Mouse (Mus musculus) embryonic facial prominence, embryonic 13.5 days (tissue): ENCODE data around the gene Nploc4. TPM values are rescaled to one million over a fixed set of nuclear protein-coding genes. Genes with fewer than 3 reads are reported as not detected.
A peak's percentile ranks its signal among the peaks of the same experiment; 100 is the strongest.

Experiments
- ATAC-seq: fragments of 200-750 bp; cut with Nextera tagmentation; 2 replicates; pipeline ENCODE4 v1.8.0; 2017; ENCODE audit warnings: low read depth; ENCODE audit not compliant: insufficient number of reproducible peaks, insufficient read depth, low FRiP score, low TSS enrichment
- H3K27ac ChIP-seq: fragments of 300-500 bp; sonication (generic); 2 replicates; pipeline ENCODE4 v1.5.1; 2015; ENCODE audit warnings: moderate library complexity, mild to moderate bottlenecking, inconsistent platforms
- H3K27me3 ChIP-seq: fragments of 300-500 bp; sonication (generic); 2 replicates; pipeline ENCODE4 v1.6.1; 2015; ENCODE audit warnings: mild to moderate bottlenecking, inconsistent platforms
- H3K36me3 ChIP-seq: fragments of 300-500 bp; sonication (generic); 2 replicates; pipeline ENCODE4 v1.6.1; 2015; ENCODE audit warnings: mild to moderate bottlenecking, inconsistent platforms
- H3K4me1 ChIP-seq: fragments of 300-500 bp; sonication (generic); 2 replicates; pipeline ENCODE4 v1.6.1; 2015; ENCODE audit warnings: inconsistent platforms
- H3K4me2 ChIP-seq: fragments of 300-500 bp; sonication (generic); 2 replicates; pipeline ENCODE4 v1.6.1; 2015; ENCODE audit warnings: moderate library complexity, mild to moderate bottlenecking, inconsistent platforms
- H3K4me3 ChIP-seq: fragments of 300-500 bp; sonication (generic); 2 replicates; pipeline ENCODE4 v1.5.1; 2015; ENCODE audit warnings: mild to moderate bottlenecking, inconsistent platforms
- H3K9ac ChIP-seq: fragments of 300-500 bp; sonication (generic); 2 replicates; pipeline ENCODE4 v1.6.1; 2015; ENCODE audit warnings: mild to moderate bottlenecking, inconsistent platforms
- H3K9me3 ChIP-seq: fragments of 300-500 bp; sonication (generic); 2 replicates; pipeline ENCODE4 v1.6.1; 2016; ENCODE audit warnings: inconsistent platforms
- WGBS: fragments of 180-500 bp; shearing (Covaris S2); methylation state at CpG from one replicate; pipeline ENCODE4 v1.1.7; 2015; ENCODE audit warnings: mixed read lengths; 5-methylcytosine and 5-hydroxymethylcytosine counted together
- polyA plus RNA-seq: library from polyadenylated mRNA; unstranded; fragments of >200 nt; fragmentation: Nextera tagmentation; extraction: Ambion mirVana; gene quantifications from 2 replicates; pipeline ENCODE4 v1.2.1, GENCODE M21; 2015

The Nploc4 gene
- polyA plus RNA-seq, 1 experiment from 2014 or later: 37.4 TPM

DNA sequence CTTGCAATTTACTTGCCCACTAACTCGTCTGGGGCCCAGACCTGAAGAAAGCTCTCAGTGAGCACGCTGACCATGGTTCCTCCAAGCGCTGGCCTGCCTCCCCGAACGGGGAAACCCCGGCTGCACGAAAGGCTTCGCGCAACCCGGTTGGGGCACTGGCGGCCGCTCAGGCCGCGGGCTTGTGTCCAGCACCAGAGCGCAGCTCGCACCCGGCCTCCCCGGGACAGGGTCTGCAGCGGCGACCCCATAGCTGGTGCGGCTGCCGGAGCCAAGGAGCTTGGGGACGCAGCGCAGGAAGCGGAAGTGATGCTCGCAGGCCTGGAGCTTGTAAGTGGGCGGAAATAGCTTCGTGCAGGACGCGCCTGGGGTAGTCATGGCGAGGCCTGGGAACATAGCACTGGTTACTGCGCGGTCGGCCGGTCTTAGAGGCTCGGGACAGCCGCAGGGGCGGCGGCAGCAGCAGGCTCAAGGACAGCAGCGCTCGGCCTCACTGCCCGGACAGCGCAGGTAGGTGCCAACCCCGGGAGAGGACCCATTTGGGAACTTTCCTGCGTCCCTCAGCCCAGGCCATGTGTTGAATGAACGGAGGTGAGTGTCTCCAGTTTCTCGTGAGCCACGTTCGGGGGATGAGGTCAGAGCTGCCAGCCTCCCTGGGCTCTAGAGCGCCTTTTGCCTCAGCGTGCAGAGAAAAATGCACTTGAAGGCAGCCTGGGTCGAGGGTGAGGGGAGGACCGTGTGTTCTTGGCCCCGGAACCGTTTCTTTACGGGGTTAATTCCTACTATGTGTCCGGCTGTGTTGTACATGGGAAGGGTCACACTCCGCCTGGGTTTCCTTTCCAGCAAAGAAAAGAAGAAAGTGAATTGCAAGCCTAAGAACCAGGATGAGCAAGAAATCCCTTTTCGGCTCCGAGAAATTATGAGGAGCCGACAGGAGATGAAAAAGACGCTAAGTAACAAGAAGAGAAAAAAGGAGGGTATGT is 20.6 kb upstream of the Nploc4 start, which contains the start of the genes Oxld1 and Ccdc137:
Gene Oxld1 (minus strand): TSS at position 297 of the 980 bp plus-strand sequence.
Gene Ccdc137 (plus strand): TSS at position 344 of the 980 bp plus-strand sequence.
- no peaks in the 10 kb centered on the region for H3K9me3 ChIP-seq
- WGBS: 4% methylated on average over 62 of the region's 62 CpGs
- H3K27me3 ChIP-seq: no peaks in the 10 kb centered on the region
- peak; percentile 70; the same call in 1 of the 2 replicates for ATAC-seq
- H3K4me2 ChIP-seq: peak within 1 kb of the TSS; percentile 91
- H3K27ac ChIP-seq: peak within 1 kb of the TSS; percentile 82
- H3K36me3 ChIP-seq: peaks cover 48% of the 10 kb centered on the region
- peak within 1 kb of the TSS; percentile 91 for H3K4me3 ChIP-seq
- peak within 1 kb of the TSS; percentile 97 for H3K9ac ChIP-seq
- peaks cover 21% of the 10 kb centered on the region for H3K4me1 ChIP-seq

- no peaks in the 10 kb centered on the region for H3K27me3 ChIP-seq
- WGBS: 33% methylated on average over 14 of the region's 14 CpGs
- no peak for ATAC-seq
- H3K9ac ChIP-seq: peak overlapping the region; percentile 97
- H3K4me1 ChIP-seq: peaks cover 21% of the 10 kb centered on the region
- no peaks in the 10 kb centered on the region for H3K9me3 ChIP-seq
- peak overlapping the region; percentile 82 for H3K27ac ChIP-seq
- peaks cover 41% of the 10 kb centered on the region for H3K36me3 ChIP-seq
- peak overlapping the region; percentile 91 for H3K4me3 ChIP-seq
- peak overlapping the region; percentile 91 for H3K4me2 ChIP-seq
Observed at GRCm38 (mm10) chr11:120457370-120457769, 19.9 kb upstream of the Nploc4 start.

GRCm38 (mm10) chr11:120455413-120455812 is 17.9 kb upstream of the Nploc4 start:
- ATAC-seq: no peak
- Histone ChIP-seq H3K27me3 (no peaks in the 10 kb centered on the region), H3K27ac (no peak overlapping the region), H3K9me3 (no peaks in the 10 kb centered on the region), H3K4me3 (no peak overlapping the region), H3K4me1 (peaks cover 21% of the 10 kb centered on the region), H3K9ac (no peak overlapping the region), H3K36me3 (peaks cover 23% of the 10 kb centered on the region), H3K4me2 (no peak overlapping the region)
- 93% methylated on average over 7 of the region's 7 CpGs for WGBS

DNA sequence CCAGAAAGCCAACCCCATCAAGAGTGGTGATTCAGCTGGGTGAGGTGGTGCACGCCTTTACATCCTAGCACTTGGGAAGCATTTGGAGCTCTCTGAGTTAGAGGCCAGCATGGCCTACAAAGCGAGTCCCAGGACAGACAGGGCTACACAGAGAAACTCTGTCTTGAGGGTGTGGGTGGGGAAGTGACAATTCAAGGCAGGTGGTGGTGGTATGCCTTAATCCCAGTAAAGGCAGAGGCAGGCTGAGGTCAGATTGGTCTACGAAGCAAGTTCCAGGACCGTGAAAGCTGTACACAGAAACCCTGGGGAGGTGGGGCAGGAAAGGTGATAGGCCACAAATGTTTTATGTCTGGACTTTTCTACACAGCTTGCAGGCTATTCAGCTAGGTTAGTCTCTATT is 17.5 kb upstream of the Nploc4 start:
- H3K36me3 ChIP-seq: peaks cover 20% of the 10 kb centered on the region
- no peak overlapping the region for H3K4me2 ChIP-seq
- no peak overlapping the region for H3K4me3 ChIP-seq
- peaks cover 21% of the 10 kb centered on the region for H3K4me1 ChIP-seq
- H3K27me3 ChIP-seq: no peaks in the 10 kb centered on the region
- 83% methylated on average over 4 of the region's 4 CpGs for WGBS
- H3K9ac ChIP-seq: no peak overlapping the region
- no peaks in the 10 kb centered on the region for H3K9me3 ChIP-seq
- no peak overlapping the region for H3K27ac ChIP-seq
- no peak for ATAC-seq

DNA sequence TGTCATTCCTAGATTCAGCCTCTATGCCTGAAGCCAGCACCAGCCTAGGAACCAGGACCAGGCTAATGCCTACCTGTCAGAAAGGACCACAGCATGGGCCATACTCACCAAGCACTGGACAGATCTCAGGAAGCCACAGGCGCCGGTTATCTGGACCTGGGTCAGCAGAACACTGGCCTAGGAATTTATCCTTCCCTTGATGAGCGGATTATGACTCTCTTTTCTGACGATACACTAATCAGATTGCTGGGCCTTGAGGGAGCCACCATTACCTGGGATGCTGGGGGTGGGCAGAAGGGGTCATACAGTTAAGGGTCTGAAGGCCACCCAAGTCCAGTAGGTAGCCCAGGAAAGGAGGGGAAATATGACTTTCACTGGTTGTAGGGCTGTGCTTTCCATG is 15.8 kb upstream of the Nploc4 start, which contains the start of gene Pde6g:
Gene Pde6g (minus strand): TSS at position 195 of the 400 bp plus-strand sequence.
- H3K4me3 ChIP-seq: no peak within 1 kb of the TSS
- ATAC-seq: no peak
- peaks cover 10% of the 10 kb centered on the region; the same call in 1 of the 2 replicates for H3K36me3 ChIP-seq
- H3K27ac ChIP-seq: no peak within 1 kb of the TSS
- H3K9ac ChIP-seq: peak within 1 kb of the TSS; percentile 32; the same call in 1 of the 2 replicates
- H3K4me2 ChIP-seq: no peak within 1 kb of the TSS
- 89% methylated on average over 4 of the region's 4 CpGs for WGBS
- H3K9me3 ChIP-seq: no peaks in the 10 kb centered on the region
- peaks cover 9% of the 10 kb centered on the region for H3K4me1 ChIP-seq
- H3K27me3 ChIP-seq: no peaks in the 10 kb centered on the region

GRCm38 (mm10) chr11:120452246-120452645 is 14.7 kb upstream of the Nploc4 start:
- 66% methylated on average over 3 of the region's 3 CpGs for WGBS
- ATAC-seq: no peak
- H3K4me3 ChIP-seq: no peak overlapping the region

DNA sequence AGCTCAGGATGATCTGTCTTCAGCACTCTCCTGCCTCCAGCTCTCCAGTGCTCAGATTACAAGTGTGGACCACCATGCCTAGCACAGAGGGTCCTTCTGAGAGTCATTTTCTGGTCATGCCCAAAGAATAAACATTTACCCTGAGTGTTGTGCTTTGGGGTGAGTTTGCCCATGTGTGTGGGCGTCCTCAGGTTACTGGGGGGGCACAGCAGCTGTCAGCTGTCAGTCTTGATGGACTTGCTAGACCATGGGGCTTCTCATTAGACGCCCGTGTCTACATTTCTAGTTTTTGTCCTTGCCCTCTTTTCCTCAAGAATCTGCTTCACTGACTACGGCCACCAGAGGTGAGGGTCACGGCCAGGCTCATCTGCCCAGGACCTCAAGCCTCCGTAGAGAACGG is 9.7 kb upstream of the Nploc4 start:
- Histone ChIP-seq H3K36me3 (no peaks in the 10 kb centered on the region), H3K9me3 (no peaks in the 10 kb centered on the region), H3K9ac (no peak overlapping the region), H3K27me3 (no peaks in the 10 kb centered on the region), H3K4me3 (no peak overlapping the region), H3K4me2 (no peak overlapping the region), H3K27ac (no peak overlapping the region), H3K4me1 (no peaks in the 10 kb centered on the region)
- 77% methylated on average over 7 of the region's 7 CpGs for WGBS
- no peak for ATAC-seq

More at GRCm38 (mm10) chr11:120452246-120452645, 14.7 kb upstream of the Nploc4 start:
- peaks cover 6% of the 10 kb centered on the region for H3K4me1 ChIP-seq
- no peaks in the 10 kb centered on the region for H3K27me3 ChIP-seq
- no peak overlapping the region for H3K27ac ChIP-seq
- no peak overlapping the region for H3K9ac ChIP-seq
- H3K36me3 ChIP-seq: peaks cover 10% of the 10 kb centered on the region; the same call in 1 of the 2 replicates
- H3K4me2 ChIP-seq: no peak overlapping the region
- H3K9me3 ChIP-seq: no peaks in the 10 kb centered on the region

DNA sequence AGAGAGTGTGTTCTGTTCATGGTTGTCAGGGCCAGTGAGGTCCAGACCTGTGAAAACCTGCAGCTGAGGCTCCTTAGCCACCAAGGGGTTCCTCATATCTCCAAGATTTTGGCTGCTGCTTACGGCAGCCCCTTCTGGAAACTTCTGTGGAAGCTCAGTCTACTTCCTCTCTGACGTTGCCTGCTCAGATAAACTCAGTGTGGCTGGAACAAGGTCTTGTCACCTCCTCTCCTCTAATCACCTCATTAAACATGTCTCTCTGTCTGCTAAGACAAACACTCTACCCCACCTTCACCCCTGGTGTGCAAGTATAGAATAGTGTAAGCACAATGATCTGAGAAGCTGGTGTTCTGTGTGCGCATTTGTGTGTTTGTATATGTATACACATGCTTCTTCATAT is 8.0 kb upstream of the Nploc4 start:
- Histone ChIP-seq H3K4me3 (no peak overlapping the region), H3K4me2 (no peak overlapping the region), H3K27ac (no peak overlapping the region), H3K9ac (no peak overlapping the region), H3K9me3 (no peaks in the 10 kb centered on the region), H3K4me1 (no peaks in the 10 kb centered on the region), H3K27me3 (no peaks in the 10 kb centered on the region), H3K36me3 (no peaks in the 10 kb centered on the region)
- 75% methylated on average over 3 of the region's 3 CpGs for WGBS
- no peak for ATAC-seq

DNA sequence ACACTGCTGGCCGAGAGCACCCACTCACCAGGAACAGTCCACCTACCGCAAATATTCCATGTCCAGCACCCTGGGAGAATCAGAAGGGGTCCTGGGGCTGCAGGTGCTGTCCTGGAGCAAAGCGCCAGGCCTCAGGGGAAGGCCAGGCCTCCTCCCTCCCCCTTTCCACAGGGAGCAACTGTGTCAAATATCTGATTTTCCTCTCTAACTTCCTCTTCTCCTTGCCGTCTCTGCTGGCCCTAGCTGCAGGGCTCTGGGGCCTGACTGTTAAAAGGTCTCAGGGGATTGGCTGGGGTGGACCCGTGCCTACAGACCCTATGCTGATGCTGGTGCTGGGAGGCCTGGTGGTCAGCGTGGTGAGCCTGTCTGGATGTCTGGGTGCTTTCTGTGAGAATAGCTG is 6.6 kb upstream of the Nploc4 start:
- no peaks in the 10 kb centered on the region for H3K36me3 ChIP-seq
- H3K27me3 ChIP-seq: no peaks in the 10 kb centered on the region
- no peak overlapping the region for H3K27ac ChIP-seq
- WGBS: 59% methylated on average over 6 of the region's 6 CpGs
- no peak overlapping the region for H3K4me3 ChIP-seq
- no peak overlapping the region for H3K4me2 ChIP-seq
- no peaks in the 10 kb centered on the region for H3K4me1 ChIP-seq
- no peaks in the 10 kb centered on the region for H3K9me3 ChIP-seq
- ATAC-seq: no peak
- H3K9ac ChIP-seq: 0 out of 2 replicates have a peak overlapping the region, but pooled peaks have one; percentile 22

DNA sequence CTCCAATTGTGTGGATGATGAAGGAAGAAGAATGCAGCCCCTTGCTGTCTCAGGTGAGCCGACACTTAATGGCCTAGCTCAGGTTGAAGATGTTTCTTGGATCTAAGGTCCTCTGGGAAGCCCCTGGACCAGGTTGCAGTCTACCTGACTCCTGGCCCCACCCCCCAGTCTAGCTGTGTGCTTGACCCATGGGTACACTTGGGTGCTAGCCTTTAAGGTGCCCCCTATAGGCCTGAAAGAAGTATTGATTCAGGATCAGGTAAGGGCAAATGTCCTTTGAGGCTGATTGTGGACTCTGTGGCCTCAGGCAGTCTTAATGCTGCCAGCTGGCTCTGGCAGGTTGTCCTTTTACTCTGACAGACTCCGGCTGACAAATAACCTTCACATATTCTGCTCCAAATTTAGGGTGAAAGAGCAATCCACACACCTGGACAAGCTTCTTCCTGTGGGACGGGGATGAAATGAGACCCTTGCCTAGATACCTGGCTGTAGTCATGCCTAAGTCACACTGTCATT is 5.3 kb upstream of the Nploc4 start:
- Histone ChIP-seq H3K9me3 (no peaks in the 10 kb centered on the region), H3K4me3 (no peak overlapping the region), H3K9ac (no peak overlapping the region), H3K4me1 (no peaks in the 10 kb centered on the region), H3K27ac (no peak overlapping the region), H3K36me3 (no peaks in the 10 kb centered on the region), H3K27me3 (no peaks in the 10 kb centered on the region), H3K4me2 (no peak overlapping the region)
- WGBS: 78% methylated on average over 3 of the region's 3 CpGs
- ATAC-seq: no peak

DNA sequence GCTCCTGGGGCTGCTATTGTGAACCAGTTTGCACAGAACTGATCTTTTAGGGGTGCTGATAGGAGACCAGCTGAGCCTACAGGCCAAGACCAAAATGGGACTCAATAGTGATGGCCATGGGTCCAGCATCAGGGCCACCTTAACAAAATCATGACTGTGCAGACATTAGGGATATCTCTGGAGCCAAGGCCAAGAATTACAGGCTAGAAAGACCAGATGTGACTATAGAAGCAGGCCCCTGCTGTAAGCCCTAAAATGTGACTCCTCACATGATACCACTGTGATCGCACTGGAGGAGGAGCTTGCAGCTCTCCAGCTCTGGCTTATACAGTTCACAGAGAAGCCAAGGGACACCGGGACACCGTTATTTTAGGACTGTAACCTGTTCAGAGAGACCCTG is 4.8 kb upstream of the Nploc4 start, which contains the start of gene Tspan10:
Gene Tspan10 (plus strand): TSS at position 301 of the 400 bp plus-strand sequence.
- no peaks in the 10 kb centered on the region for H3K27me3 ChIP-seq
- 89% methylated on average over 3 of the region's 3 CpGs for WGBS

More for the DNA sequence above, 4.8 kb upstream of the Nploc4 start, which contains the start of gene Tspan10:
- ATAC-seq: no peak
- H3K27ac ChIP-seq: no peak within 1 kb of the TSS
- H3K9me3 ChIP-seq: no peaks in the 10 kb centered on the region
- no peak within 1 kb of the TSS for H3K4me2 ChIP-seq
- no peak within 1 kb of the TSS for H3K4me3 ChIP-seq
- H3K36me3 ChIP-seq: no peaks in the 10 kb centered on the region
- H3K4me1 ChIP-seq: no peaks in the 10 kb centered on the region
- H3K9ac ChIP-seq: no peak within 1 kb of the TSS
